Mouse (Mus musculus): ENCODE measurements around the gene Galnt2.

- TF ChIP-seq CTCF (IDR thresholded peaks at IDR 0.05; ENCODE audit: insufficient read depth, low read length) (no peak), POLR2A (IDR thresholded peaks at IDR 0.05; ENCODE audit: borderline replicate concordance, extremely low read depth, low read depth, low read length) (no peak)
These were observed 64.2 kb downstream of the Galnt2 start for GRCm38 (mm10) chr8:124295357-124295756.
